Mouse (Mus musculus): ENCODE data around the gene Hsd3b7. TPM values are rescaled to one million over a fixed set of nuclear protein-coding genes. Genes with fewer than 3 reads are reported as not detected.
A peak's percentile ranks its signal among the peaks of the same experiment; 100 is the strongest.

Gene Hsd3b7
- polyA plus RNA-seq, 1 experiment from 2014 or later: 18.3 TPM

DNA sequence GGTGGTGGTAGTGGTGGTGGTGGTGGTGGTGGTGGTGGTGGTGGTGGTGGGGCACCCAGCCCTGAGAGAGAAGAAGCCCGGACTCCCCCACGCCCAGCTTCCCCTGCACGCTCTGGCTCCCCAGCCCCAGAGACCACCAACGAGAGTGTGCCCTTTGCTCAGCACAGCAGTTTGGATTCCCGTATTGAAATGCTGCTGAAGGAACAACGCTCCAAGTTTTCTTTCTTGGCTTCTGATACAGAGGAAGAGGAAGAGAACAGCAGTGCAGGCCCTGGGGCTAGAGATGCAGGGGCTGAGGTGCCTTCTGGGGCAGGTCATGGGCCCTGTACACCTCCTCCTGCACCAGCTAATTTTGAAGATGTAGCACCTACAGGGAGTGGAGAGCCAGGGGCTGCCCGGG is 15.1 kb upstream of the Hsd3b7 start, which contains the start of gene Gm49388:
Gm49388 (plus strand) TSS at position 301 of the 400 bp plus-strand sequence.
- Histone ChIP-seq H3K4me3 (ENCODE audit: low read depth, low read length) (no peak within 1 kb of the TSS), H3K9ac (no peak within 1 kb of the TSS), H3K4me1 (ENCODE audit: insufficient read depth) (no peaks in the 10 kb centered on the region), H3K4me2 (no peak within 1 kb of the TSS), H3K36me3 (ENCODE audit: insufficient read depth) (peaks cover 97% of the 10 kb centered on the region), H3K9me3 (ENCODE audit: low read depth, low read length) (no peaks in the 10 kb centered on the region), H3K27me3 (ENCODE audit: insufficient read depth, low read length) (no peaks in the 10 kb centered on the region), H3K27ac (ENCODE audit: low read depth) (no peak within 1 kb of the TSS)
- ATAC-seq (ENCODE audit: insufficient read depth) (no peak), DNase-seq (no peak)
- no peak for TF ChIP-seq CTCF (IDR thresholded peaks at IDR 0.05; ENCODE audit: low read depth)
- 94% methylated on average over 7 of the region's 7 CpGs for WGBS

DNA sequence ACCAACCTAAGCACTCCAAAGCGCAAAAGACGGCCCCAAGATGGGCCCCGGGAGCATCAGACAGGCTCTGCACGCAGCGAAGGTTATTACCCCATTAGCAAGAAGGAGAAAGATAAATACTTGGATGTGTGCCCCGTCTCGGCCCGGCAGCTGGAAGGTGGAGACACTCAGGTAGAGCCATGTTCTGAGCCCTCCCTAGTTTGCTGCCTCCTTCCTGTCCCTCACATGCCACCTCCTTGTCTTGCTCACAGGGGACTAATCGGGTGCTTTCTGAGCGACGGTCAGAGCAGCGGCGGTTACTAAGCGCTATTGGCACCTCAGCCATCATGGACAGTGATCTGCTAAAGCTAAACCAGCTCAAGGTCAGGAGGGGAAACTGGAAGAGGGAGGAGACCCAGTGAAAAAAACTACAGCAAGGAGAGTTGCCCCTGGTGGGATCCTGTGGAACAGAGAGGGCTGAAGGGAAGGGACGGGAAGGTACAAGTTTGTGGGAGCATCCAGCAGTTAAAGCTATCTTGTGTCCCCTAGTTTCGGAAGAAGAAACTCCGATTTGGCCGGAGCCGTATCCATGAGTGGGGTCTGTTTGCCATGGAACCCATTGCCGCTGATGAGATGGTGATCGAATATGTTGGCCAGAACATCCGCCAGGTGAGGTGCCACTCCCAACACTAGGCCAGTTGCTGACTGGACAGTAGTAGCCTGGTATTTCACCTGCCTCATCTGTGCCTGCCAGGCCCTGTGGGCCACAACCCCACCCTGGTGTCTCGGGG is 3.1 kb upstream of the Hsd3b7 start:
- ATAC-seq (ENCODE audit: insufficient read depth): no peak

DNA sequence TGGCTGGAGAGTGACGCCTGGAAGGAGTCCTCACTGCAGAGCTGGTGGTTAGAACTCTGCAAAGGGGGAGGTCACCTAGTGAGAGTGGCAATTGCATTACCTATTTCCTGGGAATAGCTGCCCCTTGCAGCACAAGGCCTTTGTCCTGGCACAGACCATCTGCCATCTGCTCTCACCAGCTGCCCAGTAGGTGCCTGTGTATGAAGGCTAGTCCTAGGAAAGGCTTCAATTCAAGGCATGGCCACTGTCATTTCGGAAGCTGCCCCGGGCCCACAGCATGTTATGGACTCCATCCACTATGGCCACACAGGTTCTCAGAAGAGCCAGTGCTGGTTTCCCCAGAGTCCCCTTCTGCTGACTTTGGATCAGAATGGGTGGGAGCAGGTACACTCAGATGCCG is 1.8 kb upstream of the Hsd3b7 start:
- peaks cover 83% of the 10 kb centered on the region for H3K36me3 ChIP-seq (ENCODE audit: insufficient read depth)
- no peak for TF ChIP-seq CTCF (IDR thresholded peaks at IDR 0.05; ENCODE audit: low read depth)
- 93% methylated on average over 4 of the region's 4 CpGs for WGBS
- peaks cover 5% of the 10 kb centered on the region; the same call in 1 of the 2 replicates for H3K4me1 ChIP-seq (ENCODE audit: insufficient read depth)
- ATAC-seq (ENCODE audit: insufficient read depth) (no peak), DNase-seq (no peak)
- H3K27me3 ChIP-seq (ENCODE audit: insufficient read depth, low read length): no peaks in the 10 kb centered on the region
- H3K9ac ChIP-seq: no peak overlapping the region
- H3K4me3 ChIP-seq (ENCODE audit: low read depth, low read length): no peak overlapping the region
- no peak overlapping the region for H3K27ac ChIP-seq (ENCODE audit: low read depth)
- no peak overlapping the region for H3K4me2 ChIP-seq
- H3K9me3 ChIP-seq (ENCODE audit: low read depth, low read length): no peaks in the 10 kb centered on the region

More for the DNA sequence above, 3.1 kb upstream of the Hsd3b7 start:
- Histone ChIP-seq H3K4me2 (no peak overlapping the region), H3K4me1 (ENCODE audit: insufficient read depth) (peaks cover 5% of the 10 kb centered on the region; the same call in 1 of the 2 replicates), H3K4me3 (ENCODE audit: low read depth, low read length) (no peak overlapping the region), H3K9ac (no peak overlapping the region), H3K9me3 (ENCODE audit: low read depth, low read length) (no peaks in the 10 kb centered on the region), H3K27ac (ENCODE audit: low read depth) (no peak overlapping the region), H3K36me3 (ENCODE audit: insufficient read depth) (peaks cover 89% of the 10 kb centered on the region), H3K27me3 (ENCODE audit: insufficient read depth, low read length) (no peaks in the 10 kb centered on the region)
- no peak for TF ChIP-seq CTCF (IDR thresholded peaks at IDR 0.05; ENCODE audit: low read depth)
- WGBS: 86% methylated on average over 23 of the region's 23 CpGs
- DNase-seq: no peak

DNA sequence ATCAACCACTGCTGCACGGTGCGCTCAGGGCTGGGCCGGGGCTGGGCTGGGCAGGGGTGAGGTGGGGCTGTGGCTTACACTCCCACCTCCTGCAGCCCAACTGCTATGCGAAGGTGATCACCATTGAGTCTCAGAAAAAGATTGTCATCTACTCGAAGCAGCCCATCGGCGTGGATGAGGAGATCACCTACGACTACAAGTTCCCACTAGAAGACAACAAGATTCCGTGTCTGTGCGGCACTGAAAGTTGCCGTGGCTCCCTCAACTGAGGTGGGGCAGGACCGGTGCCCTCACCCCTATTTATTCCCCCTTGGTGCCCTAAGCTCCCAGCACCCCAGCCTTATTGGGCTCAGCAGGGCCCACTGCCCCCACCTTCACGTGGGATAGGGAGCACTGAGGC is 1.2 kb upstream of the Hsd3b7 start:
- Histone ChIP-seq H3K9me3 (ENCODE audit: low read depth, low read length) (no peaks in the 10 kb centered on the region), H3K36me3 (ENCODE audit: insufficient read depth) (peaks cover 77% of the 10 kb centered on the region), H3K27ac (ENCODE audit: low read depth) (no peak overlapping the region), H3K4me1 (ENCODE audit: insufficient read depth) (peaks cover 5% of the 10 kb centered on the region; the same call in 1 of the 2 replicates), H3K4me2 (no peak overlapping the region), H3K4me3 (ENCODE audit: low read depth, low read length) (no peak overlapping the region), H3K9ac (no peak overlapping the region), H3K27me3 (ENCODE audit: insufficient read depth, low read length) (no peaks in the 10 kb centered on the region)
- 86% methylated on average over 13 of the region's 13 CpGs for WGBS
- ATAC-seq (ENCODE audit: insufficient read depth): no peak
- DNase-seq: no peak
- TF ChIP-seq CTCF (IDR thresholded peaks at IDR 0.05; ENCODE audit: low read depth): no peak

DNA sequence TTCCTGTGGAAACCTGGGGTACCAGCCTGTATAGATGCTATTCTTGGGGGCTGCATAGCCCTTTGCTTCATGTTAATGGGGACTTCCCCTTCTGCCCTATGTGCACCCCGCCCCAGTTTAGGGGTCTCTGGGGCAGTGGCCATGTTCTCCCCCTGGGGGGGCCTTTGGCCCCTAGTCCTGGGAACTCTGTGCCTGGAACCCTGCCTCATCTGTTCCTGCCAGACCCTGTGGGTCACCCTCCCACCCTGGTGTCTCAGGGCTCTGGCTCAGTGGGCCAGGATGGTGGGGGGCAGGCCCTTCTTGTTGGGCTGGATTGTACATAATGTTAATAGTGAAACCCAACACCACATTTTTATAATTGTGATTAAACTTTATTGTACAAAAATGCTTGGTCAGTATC is 666 bp upstream of the Hsd3b7 start:
- H3K27me3 ChIP-seq (ENCODE audit: insufficient read depth, low read length): no peaks in the 10 kb centered on the region
- DNase-seq (no peak), ATAC-seq (ENCODE audit: insufficient read depth) (no peak)
- H3K4me2 ChIP-seq: no peak overlapping the region
- H3K4me3 ChIP-seq (ENCODE audit: low read depth, low read length): no peak overlapping the region
- 100% methylated on average over 1 of the region's 1 CpGs for WGBS
- H3K9ac ChIP-seq: no peak overlapping the region
- H3K27ac ChIP-seq (ENCODE audit: low read depth): no peak overlapping the region
- no peaks in the 10 kb centered on the region for H3K9me3 ChIP-seq (ENCODE audit: low read depth, low read length)
- TF ChIP-seq CTCF (IDR thresholded peaks at IDR 0.05; ENCODE audit: low read depth): no peak
- H3K4me1 ChIP-seq (ENCODE audit: insufficient read depth): peaks cover 5% of the 10 kb centered on the region; the same call in 1 of the 2 replicates
- peaks cover 75% of the 10 kb centered on the region for H3K36me3 ChIP-seq (ENCODE audit: insufficient read depth)

DNA sequence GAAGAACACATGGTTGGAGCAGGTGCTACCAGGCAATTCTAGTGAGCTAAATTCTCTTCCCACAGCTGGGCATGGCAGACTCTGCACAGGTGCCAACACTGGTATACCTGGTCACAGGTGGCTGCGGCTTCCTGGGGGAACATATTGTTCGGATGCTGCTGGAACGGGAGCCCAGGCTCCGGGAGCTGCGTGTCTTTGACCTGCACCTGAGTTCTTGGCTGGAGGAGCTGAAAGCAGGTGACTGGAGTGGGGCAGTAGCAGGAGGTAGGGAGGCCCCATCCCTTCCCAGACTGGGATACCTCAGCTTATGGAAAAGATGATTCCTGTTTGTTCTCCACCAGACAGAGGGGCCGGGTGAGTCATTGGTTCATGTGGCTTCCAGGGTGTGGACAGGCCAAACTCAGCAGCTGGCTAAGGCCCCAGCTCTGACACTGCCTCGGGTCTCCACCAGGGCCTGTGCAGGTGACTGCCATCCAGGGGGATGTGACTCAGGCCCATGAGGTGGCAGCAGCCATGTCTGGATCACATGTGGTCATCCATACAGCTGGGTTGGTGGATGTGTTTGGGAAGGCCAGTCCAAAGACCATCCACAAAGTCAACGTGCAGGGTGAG is 712 bp downstream of the Hsd3b7 start:
- Histone ChIP-seq H3K4me1 (ENCODE audit: insufficient read depth) (peaks cover 5% of the 10 kb centered on the region; the same call in 1 of the 2 replicates), H3K27me3 (ENCODE audit: insufficient read depth, low read length) (no peaks in the 10 kb centered on the region), H3K4me3 (ENCODE audit: low read depth, low read length) (peak overlapping the region; percentile 25), H3K36me3 (ENCODE audit: insufficient read depth) (peaks cover 61% of the 10 kb centered on the region), H3K27ac (ENCODE audit: low read depth) (no peak overlapping the region), H3K9ac (peak overlapping the region; percentile 29; the same call in 1 of the 2 replicates), H3K9me3 (ENCODE audit: low read depth, low read length) (no peaks in the 10 kb centered on the region), H3K4me2 (peak overlapping the region; percentile 52)
- no peak for TF ChIP-seq CTCF (IDR thresholded peaks at IDR 0.05; ENCODE audit: low read depth)
- no peak for ATAC-seq (ENCODE audit: insufficient read depth)
- 87% methylated on average over 8 of the region's 8 CpGs for WGBS
- no peak for DNase-seq

DNA sequence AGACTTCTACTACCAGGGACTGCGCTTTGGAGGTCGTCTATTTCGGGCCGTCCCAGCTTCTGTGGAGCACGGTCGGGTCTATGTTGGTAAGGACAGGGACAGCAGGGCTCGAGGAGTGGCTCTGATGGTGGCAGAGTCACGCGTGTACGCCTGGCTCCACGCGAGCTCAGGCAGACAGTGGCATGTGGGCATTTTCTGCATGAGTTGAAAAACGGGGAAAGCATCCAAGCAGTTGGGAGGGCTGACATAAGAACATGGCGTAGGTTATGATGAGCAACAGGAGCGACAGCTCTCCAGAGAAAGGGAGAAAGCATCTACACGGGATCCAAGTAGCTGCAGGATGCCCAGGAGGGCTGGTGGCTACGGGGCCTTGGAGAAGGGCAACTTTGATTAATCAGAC is 1.9 kb downstream of the Hsd3b7 start:
- H3K9me3 ChIP-seq (ENCODE audit: low read depth, low read length): no peaks in the 10 kb centered on the region
- H3K36me3 ChIP-seq (ENCODE audit: insufficient read depth): peaks cover 49% of the 10 kb centered on the region
- ATAC-seq (ENCODE audit: insufficient read depth) (no peak), DNase-seq (no peak)
- H3K9ac ChIP-seq: no peak overlapping the region
- H3K4me2 ChIP-seq: no peak overlapping the region
- no peak overlapping the region for H3K4me3 ChIP-seq (ENCODE audit: low read depth, low read length)
- H3K4me1 ChIP-seq (ENCODE audit: insufficient read depth): peaks cover 5% of the 10 kb centered on the region; the same call in 1 of the 2 replicates
- no peak for TF ChIP-seq CTCF (IDR thresholded peaks at IDR 0.05; ENCODE audit: low read depth)
- no peaks in the 10 kb centered on the region for H3K27me3 ChIP-seq (ENCODE audit: insufficient read depth, low read length)
- WGBS: 92% methylated on average over 17 of the region's 17 CpGs
- no peak overlapping the region for H3K27ac ChIP-seq (ENCODE audit: low read depth)

Data from lung, embryonic 14.5 days (tissue).